Mouse (Mus musculus) forelimb bud, embryonic 11.5 days (tissue): Measurements from ENCODE around the gene Cep83.

Experiments used
- DNase-seq: peaks from one replicate; pipeline ENCODE4 v3.0.0-alpha.2; 2012; ENCODE audit warnings: low read depth, low spot score

Cep83 gene

GRCm38 (mm10) chr10:94779319-94779718 is 90.9 kb downstream of the Cep83 start:
- DNase-seq: no peak

GRCm38 (mm10) chr10:94780618-94781262 is 92.3 kb downstream of the Cep83 start:
- no peak for DNase-seq

- no peak for DNase-seq
These were observed 100.8 kb downstream of the Cep83 start for GRCm38 (mm10) chr10:94789205-94789604.

GRCm38 (mm10) chr10:94793914-94794313 is 105.5 kb downstream of the Cep83 start:
- no peak for DNase-seq

- no peak for DNase-seq
These were observed 106.3 kb downstream of the Cep83 start for GRCm38 (mm10) chr10:94794666-94795244.

GRCm38 (mm10) chr10:94798128-94798527 is 109.7 kb downstream of the Cep83 start:
- no peak for DNase-seq

GRCm38 (mm10) chr10:94799485-94800239 is 111.2 kb downstream of the Cep83 start:
- DNase-seq: no peak

- no peak for DNase-seq
These were observed 112.4 kb downstream of the Cep83 start for GRCm38 (mm10) chr10:94800677-94801354.

GRCm38 (mm10) chr10:94804029-94804908 is 115.8 kb downstream of the Cep83 start:
- no peak for DNase-seq

- no peak for DNase-seq
These were observed 116.4 kb downstream of the Cep83 start for GRCm38 (mm10) chr10:94804909-94805220.

- DNase-seq: no peak
These were observed 118.9 kb downstream of the Cep83 start for GRCm38 (mm10) chr10:94807323-94807722.

GRCm38 (mm10) chr10:94808275-94808674 is 119.8 kb downstream of the Cep83 start:
- DNase-seq: no peak

GRCm38 (mm10) chr10:94809946-94810472 is 121.6 kb downstream of the Cep83 start:
- DNase-seq: no peak

GRCm38 (mm10) chr10:94811907-94812851 is 123.7 kb downstream of the Cep83 start:
- no peak for DNase-seq

GRCm38 (mm10) chr10:94818127-94818526 is 129.7 kb downstream of the Cep83 start:
- no peak for DNase-seq

GRCm38 (mm10) chr10:94818781-94819665 is 130.6 kb downstream of the Cep83 start:
- DNase-seq: peak; percentile 19

- peak; percentile 68 for DNase-seq
These were observed 135.7 kb downstream of the Cep83 start for GRCm38 (mm10) chr10:94823971-94824760.

GRCm38 (mm10) chr10:94825951-94826350 is 137.5 kb downstream of the Cep83 start:
- DNase-seq: no peak
